Mouse (Mus musculus) urinary bladder, adult 18-20 months (tissue): ENCODE data around the gene Tbx1.

Source experiments
- DNase-seq, 2 experiments: peaks; one replicate each; pipeline ENCODE4 v3.0.0; 2022; ENCODE audit warnings: low spot score in 2 of 2, mixed read lengths in 2 of 2

Tbx1 gene

DNA sequence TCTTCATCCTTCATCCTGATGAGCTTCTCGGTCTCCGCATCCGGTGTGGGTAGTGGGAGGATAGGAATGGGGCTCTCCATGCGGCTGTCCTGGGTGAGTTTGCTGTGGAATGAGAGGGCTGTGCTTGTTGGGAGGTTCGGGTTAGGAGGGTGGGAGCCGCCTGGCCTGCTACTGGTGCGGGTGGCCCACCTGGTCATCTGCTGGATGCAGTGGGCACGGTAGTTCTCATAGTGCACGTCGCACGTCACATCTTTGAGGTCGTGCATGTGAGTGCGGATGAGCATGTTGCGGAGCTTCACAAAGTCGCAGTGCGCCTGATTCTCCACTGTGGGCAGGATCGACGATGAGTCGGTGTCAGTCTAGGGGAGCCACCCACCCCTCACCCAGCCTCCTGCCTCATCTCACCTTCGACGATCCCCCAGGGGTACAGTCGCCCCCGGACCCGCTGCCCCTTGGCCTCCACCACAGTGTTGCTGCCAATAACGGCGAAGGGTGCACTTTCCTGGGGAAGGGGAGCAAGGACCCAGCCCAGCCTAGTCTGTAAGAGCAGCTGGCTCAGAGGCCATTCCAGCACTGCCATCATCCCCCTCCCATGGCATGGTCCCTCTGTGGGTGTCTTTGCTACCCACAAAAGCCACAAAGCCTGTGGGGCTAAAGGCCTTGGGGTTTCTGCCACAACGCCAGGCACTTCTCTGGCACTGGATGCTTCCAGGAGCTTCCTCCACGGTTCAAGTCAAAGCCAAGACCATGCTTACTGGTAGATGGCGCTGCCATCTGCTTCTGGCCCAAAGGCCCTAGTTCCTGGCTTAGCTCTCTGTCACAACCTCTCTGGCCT, 32.7 kb upstream of the Tbx1 start:
- no peak for DNase-seq

- DNase-seq, result no peak
These were observed 31.5 kb upstream of the Tbx1 start, which contains the start of gene Gp1bb for GRCm38 (mm10) chr16:18622019-18622418. Gene Gp1bb, minus strand, starts transcription at chr16:18622403.

GRCm38 (mm10) chr16:18621362-18622001, 31.0 kb upstream of the Tbx1 start:
- DNase-seq, result no peak

DNA sequence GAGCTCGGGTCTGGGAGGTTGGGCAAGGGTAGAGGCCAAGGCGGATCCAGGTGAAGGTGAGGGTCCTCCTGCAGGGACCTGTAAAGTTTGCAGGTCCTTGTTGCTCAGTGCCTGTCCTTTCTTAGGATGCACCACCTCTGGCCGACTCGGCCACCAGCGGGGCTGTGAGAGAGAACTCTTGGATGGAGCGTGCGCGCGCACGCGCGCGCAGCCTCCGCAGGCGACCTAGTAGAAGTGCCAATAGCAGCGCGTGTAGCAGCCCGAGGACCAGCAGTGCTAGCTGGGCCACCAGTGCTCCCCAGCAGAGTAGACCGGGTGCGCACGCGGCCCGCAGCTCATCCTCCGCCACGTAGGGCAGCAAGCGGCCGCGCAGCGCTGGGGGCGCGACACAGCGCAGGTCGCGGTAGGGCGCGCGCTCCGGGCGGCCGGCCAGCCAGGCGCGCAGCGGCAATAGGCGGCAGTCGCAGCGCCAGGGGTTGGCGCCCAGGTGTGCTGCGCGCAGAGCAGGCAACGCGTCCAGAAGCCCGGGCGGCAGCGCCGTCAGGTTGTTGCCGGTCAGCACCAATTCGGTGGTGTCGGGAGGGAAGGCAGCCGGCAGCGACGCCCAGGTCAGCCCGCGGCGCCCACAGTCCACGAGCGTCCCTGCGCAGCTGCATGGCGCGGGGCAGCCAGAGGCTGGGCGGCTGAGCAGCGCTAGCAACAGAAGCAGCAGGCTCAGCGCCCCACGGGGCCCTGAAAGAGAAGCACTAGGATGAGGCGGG, 30.3 kb upstream of the Tbx1 start:
- no peak for DNase-seq

GRCm38 (mm10) chr16:18620201-18620600, 29.7 kb upstream of the Tbx1 start:
- no peak for DNase-seq

DNA sequence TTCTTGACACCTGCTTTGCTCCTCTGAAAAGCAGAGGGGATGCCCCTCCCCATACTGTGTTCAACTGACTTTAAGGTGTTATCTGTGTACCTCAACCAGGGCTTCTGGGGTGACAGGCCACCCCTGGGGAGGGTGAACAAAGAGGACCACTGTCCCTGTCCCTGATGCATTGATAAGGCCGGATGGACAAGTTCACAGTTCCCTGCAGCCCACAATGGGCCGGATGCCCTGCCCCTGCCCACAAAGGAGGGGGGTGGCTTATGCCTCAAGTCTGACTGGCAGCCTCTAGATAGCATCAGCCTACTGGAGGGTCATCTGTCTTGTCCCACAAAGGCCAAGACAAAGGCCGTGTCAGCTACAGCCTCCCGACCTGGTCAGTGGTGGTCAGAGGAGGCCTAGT, 28.6 kb upstream of the Tbx1 start:
- no peak for DNase-seq

DNA sequence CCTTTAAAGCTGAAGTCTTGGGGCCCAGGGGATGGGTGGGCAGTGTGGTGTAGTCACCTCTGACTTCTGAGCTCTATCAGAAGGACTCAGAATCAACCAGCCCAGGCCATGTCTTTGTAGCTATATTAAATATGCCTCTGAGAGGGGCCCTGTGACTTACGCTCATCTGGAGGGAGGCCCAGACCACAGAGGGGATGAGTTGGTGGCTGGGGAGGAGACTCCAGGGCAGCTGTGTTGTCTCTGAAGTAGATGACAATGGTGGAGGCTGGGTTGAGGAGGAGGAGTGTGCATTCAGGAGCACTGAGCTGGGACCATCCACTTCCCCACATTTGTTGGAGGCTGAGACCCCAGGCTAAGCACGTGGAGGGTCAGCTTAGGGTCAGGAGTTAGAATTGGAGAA, 27.8 kb upstream of the Tbx1 start:
- no peak for DNase-seq

- DNase-seq, result peak; percentile 81 to 88
These were observed 27.0 kb upstream of the Tbx1 start for GRCm38 (mm10) chr16:18617370-18618065.

DNA sequence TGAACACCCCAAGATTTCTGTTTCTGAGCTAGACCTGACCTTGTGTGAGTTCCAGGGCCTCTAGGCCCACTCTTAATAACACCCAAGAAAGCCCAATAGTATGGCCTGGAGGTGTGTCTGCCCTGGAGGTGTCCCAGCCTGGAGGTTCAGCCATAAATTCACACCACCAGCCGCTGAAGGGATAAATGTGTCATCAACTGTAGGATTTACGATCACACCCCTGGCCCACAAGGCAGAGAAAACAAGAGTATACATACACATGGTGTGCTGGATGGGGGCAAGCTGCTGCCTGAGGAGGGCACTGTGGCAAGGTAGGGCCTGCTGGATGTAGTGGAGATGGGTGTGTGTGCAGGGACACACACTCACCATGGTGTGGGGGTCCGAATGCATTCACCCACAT, 22.8 kb upstream of the Tbx1 start:
- DNase-seq, result no peak

GRCm38 (mm10) chr16:18611752-18612151, 21.3 kb upstream of the Tbx1 start:
- DNase-seq, result no peak

GRCm38 (mm10) chr16:18609099-18609498, 18.6 kb upstream of the Tbx1 start:
- DNase-seq, result no peak

DNA sequence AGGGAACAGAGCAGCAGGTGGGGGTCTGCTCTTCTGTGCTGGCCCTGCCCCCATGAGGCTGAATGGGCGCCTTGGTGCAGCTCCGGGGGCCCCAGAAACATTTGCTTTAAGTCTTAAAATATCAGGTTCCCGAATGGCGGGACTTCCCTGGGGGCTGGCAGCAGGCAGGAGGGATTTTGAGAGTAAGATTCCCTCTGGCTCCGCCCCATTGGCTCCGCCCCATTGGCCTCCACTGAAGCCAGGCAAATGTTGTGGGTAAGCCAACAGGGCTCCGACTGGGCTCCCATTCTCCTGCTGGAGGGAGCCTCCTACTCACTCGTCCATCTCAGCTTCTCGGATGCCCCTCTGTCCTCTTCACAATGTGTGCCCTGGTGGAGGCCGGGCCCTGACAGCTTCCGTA, 17.8 kb upstream of the Tbx1 start:
- DNase-seq, result no peak

GRCm38 (mm10) chr16:18605705-18606104, 15.2 kb upstream of the Tbx1 start:
- DNase-seq, result peak; percentile 30 to 48

GRCm38 (mm10) chr16:18604267-18604701, 13.8 kb upstream of the Tbx1 start:
- DNase-seq, result no peak

DNA sequence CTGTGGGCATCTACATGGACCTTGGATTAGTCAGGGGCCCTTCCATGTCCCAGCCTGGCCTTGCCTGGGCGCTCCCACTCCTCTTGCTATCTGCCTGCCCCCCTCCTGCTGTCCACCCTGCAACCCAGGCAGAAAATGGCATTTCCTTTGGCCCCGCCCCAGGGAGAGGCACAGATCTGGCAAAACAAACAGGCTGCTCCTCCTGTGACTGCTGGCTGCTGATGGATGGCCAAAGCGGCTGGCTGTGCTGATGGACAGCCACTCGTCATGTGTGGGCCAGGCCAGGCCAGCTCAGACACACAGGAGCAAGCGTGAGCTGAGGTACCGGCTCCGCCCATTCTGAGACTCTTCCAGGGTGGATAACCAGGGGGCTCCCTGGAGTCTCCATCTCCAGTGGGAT, 11.0 kb upstream of the Tbx1 start:
- no peak for DNase-seq

DNA sequence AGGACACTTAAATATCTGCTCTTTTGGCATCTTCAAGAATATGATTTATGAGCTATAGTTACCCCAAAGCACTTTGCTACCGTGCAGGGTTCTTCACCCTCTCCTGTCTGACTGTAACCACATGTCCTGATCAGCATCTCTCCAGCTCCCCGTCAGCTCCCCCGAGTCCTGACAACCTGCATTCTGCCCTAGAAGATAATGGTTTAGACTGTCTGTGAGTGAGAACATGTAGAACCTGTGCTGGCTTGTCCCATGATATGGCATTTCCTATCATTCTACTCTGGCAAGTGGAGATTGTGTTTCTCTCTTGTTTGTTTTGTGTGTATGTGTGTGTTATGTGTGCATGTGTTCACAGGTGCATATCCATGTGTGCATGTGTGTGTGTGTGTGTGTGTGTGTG, 7.5 kb upstream of the Tbx1 start:
- no peak for DNase-seq

DNA sequence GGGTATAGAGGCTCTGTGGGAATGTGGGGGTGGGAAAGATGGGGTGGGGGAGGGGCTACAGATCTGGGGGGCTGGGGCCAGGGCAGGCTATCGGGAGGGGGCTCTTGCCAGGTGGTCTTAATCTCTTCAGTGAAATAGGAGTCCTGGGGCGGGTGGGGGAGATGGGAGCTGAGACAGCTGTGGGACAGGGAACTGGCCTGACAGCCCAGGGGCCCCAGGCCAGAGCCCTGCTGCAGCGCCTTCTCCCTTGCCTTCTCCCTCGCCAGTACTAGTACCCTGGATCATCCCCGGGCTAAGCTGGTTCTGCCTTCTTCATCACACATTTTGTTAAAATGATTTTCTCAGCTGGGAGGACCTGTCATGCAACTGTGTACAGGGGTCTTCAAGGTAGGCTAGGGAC, 5.8 kb upstream of the Tbx1 start:
- DNase-seq, result no peak

DNA sequence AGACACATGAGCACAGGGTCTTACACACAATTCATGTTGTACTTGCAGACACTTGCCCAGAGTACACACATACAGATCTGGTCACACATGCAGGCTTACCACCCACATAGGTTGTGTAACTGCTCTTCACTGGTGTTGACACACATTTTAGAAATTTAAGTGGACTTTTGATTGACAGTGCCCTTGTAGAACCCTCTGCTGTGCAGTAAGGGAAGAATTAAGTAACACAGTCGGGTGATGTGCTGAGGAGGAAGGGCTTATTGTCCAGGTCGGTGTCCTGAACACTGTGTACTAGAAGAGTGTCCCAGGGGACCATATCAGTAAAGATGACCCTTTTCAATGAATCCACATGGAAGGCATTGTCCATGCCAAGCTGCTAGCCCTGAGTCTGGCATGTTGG, 3.5 kb upstream of the Tbx1 start:
- DNase-seq, result no peak

GRCm38 (mm10) chr16:18591047-18592018, 862 bp upstream of the Tbx1 start:
- DNase-seq, result no peak

DNA sequence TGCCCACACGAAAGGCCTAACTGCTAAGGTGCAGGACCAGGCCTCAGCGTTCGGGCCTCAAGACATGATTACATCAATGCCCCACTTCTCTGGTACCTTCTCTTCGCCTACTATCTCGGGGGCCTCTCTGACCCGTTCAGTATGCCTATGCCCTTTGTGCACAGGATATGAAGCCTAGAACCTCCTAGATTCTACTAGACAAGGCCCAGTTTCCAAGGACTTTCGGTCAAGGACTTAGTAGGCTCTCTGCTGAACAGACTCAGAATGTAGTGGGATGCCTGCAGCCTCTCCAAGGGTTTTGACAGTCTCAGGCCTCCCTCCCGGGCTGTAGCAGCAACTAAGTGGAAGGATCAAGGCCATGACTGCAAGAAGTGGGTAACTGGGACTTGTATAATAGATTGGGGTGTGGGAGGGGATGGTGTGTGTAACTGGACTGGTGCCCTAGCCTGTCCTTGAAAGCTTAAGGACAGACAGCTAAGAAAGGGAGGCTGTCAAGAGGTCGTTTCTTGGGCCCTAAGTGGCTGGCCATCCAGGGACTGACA, 1.3 kb downstream of the Tbx1 start:
- no peak for DNase-seq

DNA sequence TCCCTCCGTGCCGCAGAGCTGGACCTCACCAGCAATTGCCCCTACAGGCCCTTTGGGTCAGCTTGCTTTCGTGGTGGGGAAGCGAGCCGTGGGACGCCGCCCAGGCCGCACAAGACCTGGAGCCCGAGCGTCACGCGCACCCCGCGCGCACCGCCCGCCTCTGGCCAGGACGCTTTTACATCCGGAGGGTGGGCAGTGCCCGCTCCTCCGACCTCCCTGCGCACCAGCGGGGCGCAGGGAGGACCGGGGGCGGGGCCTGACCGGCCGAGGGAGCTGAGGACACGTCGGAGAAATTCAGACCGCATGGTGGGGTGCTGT, 1.8 kb downstream of the Tbx1 start:
- DNase-seq, result no peak
